Mouse (Mus musculus) macrophage (primary cell): ENCODE measurements around the gene Tns3. TPM values are rescaled to one million over a fixed set of nuclear protein-coding genes. Genes with fewer than 3 reads are reported as not detected.

Experiments
- H3K27ac ChIP-seq: fragments of 350-480 bp; formaldehyde crosslinking; 2 replicates; pipeline ENCODE4 v1.9.0; 2021
- H3K36me3 ChIP-seq: fragments of 350-480 bp; formaldehyde crosslinking; 2 replicates; pipeline ENCODE4 v1.9.0; 2021; ENCODE audit errors: inconsistent target
- H3K4me3 ChIP-seq: fragments of 350-480 bp; formaldehyde crosslinking; 2 replicates; pipeline ENCODE4 v1.9.0; 2021; ENCODE audit errors: inconsistent target
- H3K79me2 ChIP-seq: fragments of 350-480 bp; formaldehyde crosslinking; 2 replicates; pipeline ENCODE4 v1.9.0; 2021; ENCODE audit errors: inconsistent target
- WGBS: methylation state at CpG from one replicate; pipeline ENCODE4 v1.1.7; 2026; ENCODE audit warnings: inconsistent platforms; ENCODE audit not compliant: missing documents; 5-methylcytosine and 5-hydroxymethylcytosine counted together
- polyA plus RNA-seq: library from polyadenylated mRNA; stranded (reverse); fragments of 250-400 nt; gene quantifications from 3 replicates; pipeline ENCODE4 v1.2.4, GENCODE M21; 2018; ENCODE audit warnings: inconsistent platforms

The Tns3 gene
- polyA plus RNA-seq, 1 experiment from 2014 or later, result 60.8 TPM

DNA sequence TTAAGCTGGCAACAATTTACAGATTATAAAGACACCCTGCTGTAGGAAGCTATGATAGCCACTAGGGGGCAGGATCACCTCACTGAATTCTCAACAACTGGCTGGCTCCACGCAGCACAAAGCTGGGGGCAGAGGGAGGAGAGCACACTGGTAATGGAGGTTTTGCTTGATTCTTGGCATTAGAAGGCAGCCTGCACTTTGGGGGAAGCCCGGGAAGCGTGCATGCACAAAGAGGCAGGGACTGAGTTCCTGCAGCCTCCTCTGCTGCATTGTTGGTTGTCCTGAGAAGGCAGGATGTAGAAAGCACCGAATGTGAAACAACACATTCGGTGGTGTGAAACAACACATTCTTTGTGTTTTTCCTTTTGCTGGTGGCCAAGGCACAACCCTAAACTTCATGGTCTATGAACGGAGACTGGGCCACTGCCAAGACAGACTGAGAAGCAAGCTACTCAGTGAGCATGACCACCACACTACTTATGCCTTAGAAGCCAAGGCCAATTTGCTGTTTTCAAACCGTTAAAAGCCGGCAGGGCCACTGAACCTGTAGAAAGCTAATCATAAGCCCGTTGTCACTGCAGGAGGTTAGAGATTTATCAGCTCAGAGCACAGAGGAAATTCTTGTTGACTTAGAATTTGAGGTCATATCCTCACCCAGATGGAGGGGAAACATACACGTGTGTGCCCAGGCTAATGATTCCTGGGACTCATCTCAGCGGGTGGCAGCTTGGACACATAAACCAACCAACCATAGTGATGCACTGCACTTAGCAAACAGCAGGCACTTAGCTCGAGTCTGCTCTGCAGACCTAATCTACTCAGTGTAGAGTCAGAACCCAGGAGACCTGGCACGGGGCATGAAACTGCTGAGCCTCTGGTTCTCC is 239.8 kb downstream of the Tns3 start:
- H3K36me3 ChIP-seq, result no peaks in the 10 kb centered on the region
- H3K79me2 ChIP-seq, result no peaks in the 10 kb centered on the region
- no peak overlapping the region for H3K4me3 ChIP-seq
- WGBS, result 36% methylated on average over 13 of the region's 13 CpGs
- no peak overlapping the region for H3K27ac ChIP-seq

- WGBS, result 26% methylated on average over 18 of the region's 18 CpGs
- Histone ChIP-seq H3K4me3 (no peak overlapping the region), H3K79me2 (no peaks in the 10 kb centered on the region), H3K27ac (no peak overlapping the region), H3K36me3 (no peaks in the 10 kb centered on the region)
These were observed 259.0 kb downstream of the Tns3 start for GRCm38 (mm10) chr11:8405225-8405899.

GRCm38 (mm10) chr11:8401328-8401727 is 263.0 kb downstream of the Tns3 start:
- H3K36me3 ChIP-seq, result no peaks in the 10 kb centered on the region
- 94% methylated on average over 7 of the region's 7 CpGs for WGBS
- no peak overlapping the region for H3K4me3 ChIP-seq
- H3K27ac ChIP-seq, result no peak overlapping the region
- no peaks in the 10 kb centered on the region for H3K79me2 ChIP-seq

DNA sequence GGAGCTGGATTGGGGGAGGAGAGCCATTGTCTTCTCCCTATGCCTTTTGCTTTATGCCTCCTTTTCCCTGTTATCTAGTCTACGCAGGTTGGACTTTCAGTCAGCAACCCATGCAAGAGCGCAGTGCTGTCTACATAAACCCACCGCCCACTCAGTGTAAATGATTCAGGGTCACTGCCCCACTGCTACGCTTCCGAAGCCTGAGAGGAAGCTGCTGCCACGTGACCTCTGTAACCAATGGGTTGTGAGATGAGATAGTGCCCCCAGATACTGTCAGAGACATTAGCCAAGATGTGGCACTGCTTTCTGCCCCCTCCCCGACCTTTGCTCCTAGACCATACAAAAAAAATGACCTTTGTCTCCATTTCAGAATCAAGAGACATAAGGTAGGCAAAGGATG is 268.0 kb downstream of the Tns3 start:
- H3K4me3 ChIP-seq, result no peak overlapping the region
- H3K36me3 ChIP-seq, result no peaks in the 10 kb centered on the region
- H3K27ac ChIP-seq, result no peak overlapping the region
- whole genome bisulfite sequencing, result 77% methylated on average over 7 of the region's 7 CpGs
- no peaks in the 10 kb centered on the region for H3K79me2 ChIP-seq

- 75% methylated on average over 5 of the region's 5 CpGs for WGBS
- Histone ChIP-seq H3K27ac (no peak overlapping the region), H3K79me2 (no peaks in the 10 kb centered on the region), H3K36me3 (no peaks in the 10 kb centered on the region), H3K4me3 (no peak overlapping the region)
These were observed 272.8 kb downstream of the Tns3 start for GRCm38 (mm10) chr11:8391564-8391963.

- H3K4me3 ChIP-seq, result no peak overlapping the region
- H3K79me2 ChIP-seq, result no peaks in the 10 kb centered on the region
- 85% methylated on average over 7 of the region's 7 CpGs for WGBS
- no peaks in the 10 kb centered on the region for H3K36me3 ChIP-seq
- H3K27ac ChIP-seq, result no peak overlapping the region
These were observed 278.4 kb downstream of the Tns3 start for GRCm38 (mm10) chr11:8385891-8386405.
